Mouse (Mus musculus) left cerebral cortex, postnatal 36 days (tissue): Measurements from ENCODE around the gene Vmn1r27. TPM values are rescaled to one million over a fixed set of nuclear protein-coding genes. Genes with fewer than 3 reads are reported as not detected.

ENCODE experiments used
- DNase-seq, 2 experiments: peaks; one replicate each; pipeline ENCODE4 v3.0.0; 2021 to 2022; ENCODE audit warnings: low spot score in 2 of 2, mixed read lengths in 1 of 2
- intact Hi-C: fragments of 180-260 bp; cut with DNase I; formaldehyde crosslinking; loops from one replicate; pipeline ENCODE4 v1.15.1; 2025
- total RNA-seq, 2 experiments: library from RNA; stranded (reverse); gene quantifications; 2 replicates each; pipeline ENCODE4 v1.2.3; 2021

Vmn1r27 gene
- not detected for total RNA-seq

GRCm38 (mm10) chr6:58218721-58219120 lies at the start of gene Vmn1r27:
TSS of gene Vmn1r27 (minus strand) at chr6:58218821.
- intact Hi-C loops = loop anchor here (10.0 kb wide), 1 partner anchor 1414 kb away; no protein-coding TSS in a partner anchor

GRCm38 (mm10) chr6:58261737-58262136 lies 43.1 kb upstream of the Vmn1r27 start, which contains the start of gene Vmn1r28:
TSS of gene Vmn1r28 (plus strand) at chr6:58262037.
- DNase-seq = no peak
- intact Hi-C loops = no loop called here

More at GRCm38 (mm10) chr6:58218721-58219120, at the start of gene Vmn1r27:
- no peak for DNase-seq

GRCm38 (mm10) chr6:58216119-58216518 lies 2.5 kb downstream of the Vmn1r27 start:
- DNase-seq = no peak

More at GRCm38 (mm10) chr6:58216119-58216518, 2.5 kb downstream of the Vmn1r27 start:
- intact Hi-C loops = loop anchor here (10.0 kb wide), 1 partner anchor 1411 kb away; no protein-coding TSS in a partner anchor

Other genes starting within 250 kb of the Vmn1r27 start
- not detected for gene Vmn1r25, start 238.0 kb downstream of the Vmn1r27 start, total RNA-seq
- gene Vmn1r26, start 203.7 kb downstream of the Vmn1r27 start, total RNA-seq = not detected
- gene Vmn1r28, start 43.2 kb upstream of the Vmn1r27 start, total RNA-seq = not detected
- not detected for gene Vmn1r29, start 82.7 kb upstream of the Vmn1r27 start, total RNA-seq
- gene Vmn1r30, start 224.6 kb upstream of the Vmn1r27 start, total RNA-seq = not detected